Mouse (Mus musculus): ENCODE data around the gene Auts2.

Gene Auts2

GRCm38 (mm10) chr5:131919983-131920777 is 623.0 kb downstream of the Auts2 start:
- in situ Hi-C loops (cut with MseI, MboI), result no loop called here

- in situ Hi-C loops (cut with MseI, MboI), result no loop called here
Measured at GRCm38 (mm10) chr5:131916791-131917403, 626.2 kb downstream of the Auts2 start.

- in situ Hi-C loops (cut with MseI, MboI), result no loop called here
Measured at GRCm38 (mm10) chr5:131913562-131913961, 629.6 kb downstream of the Auts2 start.

GRCm38 (mm10) chr5:131912983-131913382 is 630.2 kb downstream of the Auts2 start:
- in situ Hi-C loops (cut with MseI, MboI), result no loop called here

GRCm38 (mm10) chr5:131906313-131906712 is 636.8 kb downstream of the Auts2 start:
- in situ Hi-C loops (cut with MseI, MboI), result no loop called here

GRCm38 (mm10) chr5:131904478-131904877 is 638.7 kb downstream of the Auts2 start:
- in situ Hi-C loops (cut with MseI, MboI), result no loop called here

- in situ Hi-C loops (cut with MseI, MboI), result no loop called here
Measured at GRCm38 (mm10) chr5:131898048-131898638, 645.0 kb downstream of the Auts2 start.

- in situ Hi-C loops (cut with MseI, MboI), result no loop called here
Measured at GRCm38 (mm10) chr5:131886636-131887035, 656.5 kb downstream of the Auts2 start.

GRCm38 (mm10) chr5:131876569-131876968 is 666.6 kb downstream of the Auts2 start:
- in situ Hi-C loops (cut with MseI, MboI), result no loop called here

GRCm38 (mm10) chr5:131875976-131876375 is 667.2 kb downstream of the Auts2 start:
- in situ Hi-C loops (cut with MseI, MboI), result no loop called here

- in situ Hi-C loops (cut with MseI, MboI), result no loop called here
Measured at GRCm38 (mm10) chr5:131873116-131873515, 670.0 kb downstream of the Auts2 start.

GRCm38 (mm10) chr5:131869711-131870499 is 673.2 kb downstream of the Auts2 start:
- in situ Hi-C loops (cut with MseI, MboI), result no loop called here

GRCm38 (mm10) chr5:131865200-131865599 is 677.9 kb downstream of the Auts2 start:
- in situ Hi-C loops (cut with MseI, MboI), result no loop called here

- in situ Hi-C loops (cut with MseI, MboI), result no loop called here
Measured at GRCm38 (mm10) chr5:131857976-131858375, 685.2 kb downstream of the Auts2 start.

- in situ Hi-C loops (cut with MseI, MboI), result no loop called here
Measured at GRCm38 (mm10) chr5:131855358-131855757, 687.8 kb downstream of the Auts2 start.

GRCm38 (mm10) chr5:131851597-131852453 is 691.3 kb downstream of the Auts2 start:
- in situ Hi-C loops (cut with MseI, MboI), result no loop called here

- in situ Hi-C loops (cut with MseI, MboI), result no loop called here
Measured at GRCm38 (mm10) chr5:131850632-131851335, 692.4 kb downstream of the Auts2 start.

GRCm38 (mm10) chr5:131849644-131850043 is 693.5 kb downstream of the Auts2 start:
- in situ Hi-C loops (cut with MseI, MboI), result no loop called here

GRCm38 (mm10) chr5:131844519-131844800 is 698.7 kb downstream of the Auts2 start:
- in situ Hi-C loops (cut with MseI, MboI), result no loop called here

GRCm38 (mm10) chr5:131843766-131844518 is 699.2 kb downstream of the Auts2 start:
- in situ Hi-C loops (cut with MseI, MboI), result no loop called here
